13 mouse cellular contexts compared by ENCODE assay signal in the genomic region with DNA sequence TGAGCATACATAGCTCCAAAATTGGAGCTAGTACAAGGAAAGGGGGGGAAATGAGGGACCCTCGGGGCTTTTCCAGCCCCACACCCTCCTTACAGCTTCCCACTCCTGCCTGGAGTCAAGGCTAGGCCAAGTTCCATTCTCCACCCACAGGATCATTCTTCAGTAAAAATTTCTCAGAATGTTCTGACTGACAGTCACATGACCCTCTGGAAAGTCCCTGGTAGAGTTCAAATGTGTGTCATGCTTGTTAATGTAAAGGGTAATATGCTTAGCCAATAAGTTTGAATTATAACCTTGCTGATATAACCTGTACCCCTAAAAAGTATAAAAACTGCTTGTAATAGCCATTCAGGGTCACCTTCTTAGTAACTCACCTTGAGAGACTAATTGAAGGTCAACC.
"Had no signal": no experiment of that assay in that cellular context is flagged by ENCODE, and none has a peak within 500 bp of the region (broad histone marks: within the 10 kb centered on the region; RNA-seq: fewer than 3 reads in every experiment).

No protein-coding gene starts in this region.

- H3K4me1 ChIP-seq: kidney, embryonic 15.5 days; limb, embryonic 10.5 days; liver, embryonic 12.5 days; lung, embryonic 15.5 days; midbrain, embryonic 12.5 days had no signal

- H3K27ac ChIP-seq: kidney, embryonic 15.5 days; left cerebral cortex, adult 2 months; limb, embryonic 10.5 days; liver, embryonic 12.5 days; lung, embryonic 15.5 days; macrophage; midbrain, embryonic 12.5 days; stomach, postnatal 0 days had no signal

- ATAC-seq: liver, embryonic 12.5 days; midbrain, embryonic 16.5 days had no signal

- H3K27me3 ChIP-seq: kidney, embryonic 15.5 days; liver, embryonic 12.5 days; lung, embryonic 15.5 days; midbrain, embryonic 12.5 days had no signal

- H3K4me2 ChIP-seq: kidney, embryonic 15.5 days; liver, embryonic 12.5 days; lung, embryonic 15.5 days; midbrain, embryonic 12.5 days had no signal

- H3K4me3 ChIP-seq: kidney, embryonic 15.5 days; left cerebral cortex, adult 2 months; limb, embryonic 10.5 days; liver, embryonic 12.5 days; lung, embryonic 15.5 days; midbrain, embryonic 12.5 days had no signal

- H3K9me3 ChIP-seq: kidney, embryonic 15.5 days; limb, embryonic 10.5 days; liver, embryonic 12.5 days; lung, embryonic 15.5 days; midbrain, embryonic 12.5 days had no signal

- DNase-seq: kidney, postnatal 14 days; lung, postnatal 14 days; right cerebral cortex, postnatal 14 days; thymus, postnatal 4 days had no signal

- H3K9ac ChIP-seq: kidney, embryonic 15.5 days; liver, embryonic 12.5 days; lung, embryonic 15.5 days; midbrain, embryonic 12.5 days had no signal
